Mouse (Mus musculus): ENCODE data around the gene Gse1. TPM values are rescaled to one million over a fixed set of nuclear protein-coding genes. Genes with fewer than 3 reads are reported as not detected.
A peak's percentile ranks its signal among the peaks of the same experiment; 100 is the strongest.

The Gse1 gene
- total and polyA plus RNA-seq, 3 experiments, result 23.6 to 128 (median 66.9) TPM

GRCm38 (mm10) chr8:120393871-120394275 is 165.6 kb downstream of the Gse1 start:
- Histone ChIP-seq H3K4me3 (ENCODE audit: control insufficient read depth in 1 of 2, insufficient read depth in 1 of 2, low read depth in 2 of 2, low read length in 2 of 2) (no peak overlapping the region), H3K27me3 (ENCODE audit: control insufficient read depth in 1 of 2, insufficient read depth in 2 of 2, low read length in 2 of 2) (no peaks in the 10 kb centered on the region), H3K9me3 (replicated peaks; ENCODE audit: insufficient read depth, low read length) (no peaks in the 10 kb centered on the region), H3K36me3 (ENCODE audit: control insufficient read depth in 1 of 2, insufficient read depth in 2 of 2, low read length in 2 of 2) (no peaks in the 10 kb centered on the region), H3K79me2 (ENCODE audit: control insufficient read depth, insufficient read depth, low read length, poor library complexity) (no peaks in the 10 kb centered on the region), H3K4me1 (ENCODE audit: control insufficient read depth in 1 of 2, insufficient read depth in 2 of 2, low read length in 2 of 2) (peaks cover 3 to 10% of the 10 kb centered on the region in 2 experiments; a peak in 3 of 4 replicates), H3K27ac (ENCODE audit: control insufficient read depth, low read depth, low read length) (no peak overlapping the region), H3K9ac (ENCODE audit: control insufficient read depth, low read depth, low read length, poor library complexity, severe bottlenecking) (no peak overlapping the region)
- TF ChIP-seq NELFE (IDR thresholded peaks at IDR 0.05; ENCODE audit: low read depth, low read length), result no peak
- no peak for TF ChIP-seq ZMIZ1 (IDR thresholded peaks at IDR 0.05; ENCODE audit: low read depth, low read length)
- no peak for TF ChIP-seq CTCF (IDR thresholded peaks at IDR 0.05 in 2 of 3, conservative IDR thresholded peaks at IDR 0.05 in 1 of 3; ENCODE audit: control insufficient read depth in 1 of 3, insufficient read depth in 1 of 3, low read depth in 2 of 3, low read length in 3 of 3, poor library complexity in 1 of 3, severe bottlenecking in 1 of 3)
- no peak for TF ChIP-seq BHLHE40 (IDR thresholded peaks at IDR 0.05; ENCODE audit: borderline replicate concordance, low read depth, low read length)
- TF ChIP-seq MEF2A (IDR thresholded peaks at IDR 0.05; ENCODE audit: extremely low read depth, insufficient replicate concordance, low read depth, low read length, poor library complexity, severe bottlenecking), result no peak
- TF ChIP-seq MXI1 (IDR thresholded peaks at IDR 0.05; ENCODE audit: low read depth, low read length), result no peak
- no peak for TF ChIP-seq E2F4 (IDR thresholded peaks at IDR 0.05; ENCODE audit: borderline replicate concordance, low read depth, low read length)
- TF ChIP-seq POLR2AphosphoS5 (IDR thresholded peaks at IDR 0.05; ENCODE audit: borderline replicate concordance, low read depth, low read length), result no peak
- TF ChIP-seq ZKSCAN1 (IDR thresholded peaks at IDR 0.05; ENCODE audit: low read depth, low read length), result no peak
- no peak for TF ChIP-seq MAX (IDR thresholded peaks at IDR 0.05; ENCODE audit: low read length)
- TF ChIP-seq MYC (IDR thresholded peaks at IDR 0.05; ENCODE audit: low read depth, low read length), result no peak
- no peak for TF ChIP-seq MAZ (IDR thresholded peaks at IDR 0.05; ENCODE audit: low read depth, low read length)
- no peak for TF ChIP-seq MYB (IDR thresholded peaks at IDR 0.05; ENCODE audit: low read depth, low read length)
- TF ChIP-seq TAL1 (IDR thresholded peaks at IDR 0.05; ENCODE audit: low read length), result no peak
- no peak for TF ChIP-seq ZNF384 (IDR thresholded peaks at IDR 0.05; ENCODE audit: low read depth, low read length)
- DNase-seq (ENCODE audit: low read depth, low spot score), result no peak

- no peak overlapping the region for H3K27ac ChIP-seq (ENCODE audit: control insufficient read depth, low read depth, low read length)
- no peaks in the 10 kb centered on the region for H3K79me2 ChIP-seq (ENCODE audit: control insufficient read depth, insufficient read depth, low read length, poor library complexity)
- no peak overlapping the region for H3K4me3 ChIP-seq (ENCODE audit: control insufficient read depth in 1 of 2, insufficient read depth in 1 of 2, low read depth in 2 of 2, low read length in 2 of 2)
- no peaks in the 10 kb centered on the region for H3K27me3 ChIP-seq (ENCODE audit: control insufficient read depth in 1 of 2, insufficient read depth in 2 of 2, low read length in 2 of 2)
- H3K36me3 ChIP-seq (ENCODE audit: control insufficient read depth in 1 of 2, insufficient read depth in 2 of 2, low read length in 2 of 2), result no peaks in the 10 kb centered on the region
- TF ChIP-seq CTCF (IDR thresholded peaks at IDR 0.05 in 2 of 3, conservative IDR thresholded peaks at IDR 0.05 in 1 of 3; ENCODE audit: control insufficient read depth in 1 of 3, insufficient read depth in 1 of 3, low read depth in 2 of 3, low read length in 3 of 3, poor library complexity in 1 of 3, severe bottlenecking in 1 of 3) (peak in 2 of 3 experiments; percentile 51 to 65; a peak in 4 of 6 replicates), RAD21 (IDR thresholded peaks at IDR 0.05; ENCODE audit: low read depth, low read length) (peak; percentile 55), SMC3 (IDR thresholded peaks at IDR 0.05; ENCODE audit: low read depth, low read length) (peak; percentile 49), ZC3H11A (IDR thresholded peaks at IDR 0.05; ENCODE audit: low read depth, low read length) (peak; percentile 39; the same call in 1 of the 2 replicates), MYC (IDR thresholded peaks at IDR 0.05; ENCODE audit: low read depth, low read length) (no peak), CHD1 (IDR thresholded peaks at IDR 0.05; ENCODE audit: low read depth, low read length) (no peak), GATA1 (IDR thresholded peaks at IDR 0.05; ENCODE audit: low read depth, low read length) (no peak), NRF1 (IDR thresholded peaks at IDR 0.05; ENCODE audit: insufficient read depth, low read depth, low read length, poor library complexity, severe bottlenecking) (no peak)
- H3K9me3 ChIP-seq (replicated peaks; ENCODE audit: insufficient read depth, low read length), result no peaks in the 10 kb centered on the region
- no peak for DNase-seq (ENCODE audit: low read depth, low spot score)
- H3K9ac ChIP-seq (ENCODE audit: control insufficient read depth, low read depth, low read length, poor library complexity, severe bottlenecking), result no peak overlapping the region
- peaks cover 3 to 10% of the 10 kb centered on the region in 2 experiments; a peak in 3 of 4 replicates for H3K4me1 ChIP-seq (ENCODE audit: control insufficient read depth in 1 of 2, insufficient read depth in 2 of 2, low read length in 2 of 2)
Observed at GRCm38 (mm10) chr8:120395892-120396291, 167.6 kb downstream of the Gse1 start.

Data from MEL (cell line).